Mouse (Mus musculus): ENCODE measurements around the gene Ncapd2. TPM values are rescaled to one million over a fixed set of nuclear protein-coding genes. Genes with fewer than 3 reads are reported as not detected.
"Not testable (repeated sequence)": the region's sequence is repeated elsewhere in the genome, so short reads cannot be mapped to it uniquely, and the experiment has no call there.

Ncapd2 gene
- total and polyA plus RNA-seq, 2 experiments from 2014 or later, result 25.8 to 43.5 TPM

- Histone ChIP-seq H3K27ac (ENCODE audit: low read depth, low read length) (peak within 1 kb of the TSS; percentile 80), H3K9me3 (ENCODE audit: low read length) (no peaks in the 10 kb centered on the region), H3K9ac (peak within 1 kb of the TSS; percentile 87), H3K4me3 (ENCODE audit: low read depth, low read length) (peak within 1 kb of the TSS; percentile 72), H3K4me2 (ENCODE audit: low read depth) (peak within 1 kb of the TSS; percentile 84), H3K27me3 (ENCODE audit: insufficient read depth, low read length) (no peaks in the 10 kb centered on the region), H3K4me1 (ENCODE audit: insufficient read depth) (peaks cover 17% of the 10 kb centered on the region), H3K36me3 (ENCODE audit: insufficient read depth) (peaks cover 37% of the 10 kb centered on the region)
- no peak for TF ChIP-seq CTCF (IDR thresholded peaks at IDR 0.05; ENCODE audit: low read depth)
- DNase-seq, result no peak
- WGBS, result 3% methylated on average over 18 of the region's 18 CpGs
- ATAC-seq, result peak; percentile 21
Measured at GRCm38 (mm10) chr6:125166051-125166751, 25.3 kb downstream of the Ncapd2 start, which contains the start of gene Gapdh. Gapdh (minus strand) TSS chr6:125166467.

DNA sequence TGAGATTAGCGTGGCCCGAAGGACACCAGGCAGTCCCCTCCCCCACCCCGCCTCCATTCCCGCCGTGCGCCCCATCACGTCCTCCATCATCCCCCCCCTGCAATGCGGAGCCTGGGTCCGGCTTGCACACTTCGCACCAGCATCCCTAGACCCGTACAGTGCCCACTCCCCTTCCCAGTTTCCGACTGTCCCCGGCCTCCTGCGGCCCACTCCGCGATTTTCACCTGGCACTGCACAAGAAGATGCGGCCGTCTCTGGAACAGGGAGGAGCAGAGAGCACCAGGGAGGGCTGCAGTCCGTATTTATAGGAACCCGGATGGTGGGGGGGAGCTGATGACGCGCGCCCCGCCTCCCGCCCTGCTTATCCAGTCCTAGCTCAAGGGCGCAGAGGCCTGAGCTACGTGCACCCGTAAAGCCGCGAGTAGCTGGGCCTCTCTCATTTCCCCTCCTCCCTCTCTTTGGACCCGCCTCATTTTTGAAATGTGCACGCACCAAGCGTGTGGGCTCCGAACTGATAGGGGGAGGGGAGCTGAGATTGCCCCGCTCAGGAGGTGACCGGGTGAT lies 26.1 kb downstream of the Ncapd2 start:
- TF ChIP-seq CTCF (IDR thresholded peaks at IDR 0.05; ENCODE audit: low read depth), result no peak
- Histone ChIP-seq H3K4me1 (ENCODE audit: insufficient read depth) (peaks cover 17% of the 10 kb centered on the region), H3K27ac (ENCODE audit: low read depth, low read length) (peak overlapping the region; percentile 80), H3K36me3 (ENCODE audit: insufficient read depth) (peaks cover 37% of the 10 kb centered on the region), H3K4me3 (ENCODE audit: low read depth, low read length) (peak overlapping the region; percentile 72), H3K27me3 (ENCODE audit: insufficient read depth, low read length) (no peaks in the 10 kb centered on the region), H3K9ac (peak overlapping the region; percentile 87), H3K4me2 (ENCODE audit: low read depth) (peak overlapping the region; percentile 84), H3K9me3 (ENCODE audit: low read length) (no peaks in the 10 kb centered on the region)
- ATAC-seq (peak; percentile 94), DNase-seq (peak; percentile 97)
- WGBS, result under 1% methylated on average over 36 of the region's 36 CpGs

DNA sequence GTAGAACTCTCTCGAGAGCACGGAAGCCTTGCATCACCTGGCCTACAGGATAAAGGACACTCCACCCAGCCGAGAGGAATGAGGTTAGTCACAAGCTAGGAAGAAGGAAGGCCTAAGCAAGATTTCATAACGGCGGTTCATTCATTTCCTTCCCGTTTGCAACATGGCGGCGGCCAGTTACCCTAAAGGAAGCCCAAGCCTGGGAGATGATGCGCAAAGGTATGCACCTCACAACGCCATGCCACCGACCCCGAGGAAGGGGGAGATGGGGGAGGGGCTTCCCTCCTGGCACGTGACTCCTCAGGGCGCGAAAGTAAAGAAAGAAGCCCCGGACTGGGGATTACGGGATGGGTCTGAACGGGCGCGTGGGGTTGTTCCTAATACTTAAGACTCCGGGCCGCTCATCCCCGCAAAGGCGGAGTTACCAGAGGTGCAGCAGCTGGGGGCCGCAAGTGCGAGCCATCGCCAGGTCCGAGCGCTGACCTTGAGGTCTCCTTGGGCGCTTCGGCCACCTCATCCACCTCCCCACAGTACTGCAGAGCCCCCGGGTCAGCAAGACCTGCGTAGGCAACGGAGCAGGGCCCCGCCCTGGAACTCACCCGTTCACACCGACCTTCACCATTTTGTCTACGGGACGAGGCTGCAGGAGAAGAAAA lies 26.7 kb downstream of the Ncapd2 start:
- DNase-seq, result peak; percentile 80
- H3K9ac ChIP-seq, result peak overlapping the region; percentile 87
- ATAC-seq, result peak; percentile 46
- H3K4me3 ChIP-seq (ENCODE audit: low read depth, low read length), result peak overlapping the region; percentile 72
- H3K27ac ChIP-seq (ENCODE audit: low read depth, low read length), result peak overlapping the region; percentile 80
- under 1% methylated on average over 37 of the region's 39 CpGs for WGBS
- H3K4me1 ChIP-seq (ENCODE audit: insufficient read depth), result peaks cover 17% of the 10 kb centered on the region
- H3K36me3 ChIP-seq (ENCODE audit: insufficient read depth), result peaks cover 37% of the 10 kb centered on the region
- TF ChIP-seq CTCF (IDR thresholded peaks at IDR 0.05; ENCODE audit: low read depth), result no peak
- H3K27me3 ChIP-seq (ENCODE audit: insufficient read depth, low read length), result no peaks in the 10 kb centered on the region
- no peaks in the 10 kb centered on the region for H3K9me3 ChIP-seq (ENCODE audit: low read length)
- H3K4me2 ChIP-seq (ENCODE audit: low read depth), result peak overlapping the region; percentile 84

DNA sequence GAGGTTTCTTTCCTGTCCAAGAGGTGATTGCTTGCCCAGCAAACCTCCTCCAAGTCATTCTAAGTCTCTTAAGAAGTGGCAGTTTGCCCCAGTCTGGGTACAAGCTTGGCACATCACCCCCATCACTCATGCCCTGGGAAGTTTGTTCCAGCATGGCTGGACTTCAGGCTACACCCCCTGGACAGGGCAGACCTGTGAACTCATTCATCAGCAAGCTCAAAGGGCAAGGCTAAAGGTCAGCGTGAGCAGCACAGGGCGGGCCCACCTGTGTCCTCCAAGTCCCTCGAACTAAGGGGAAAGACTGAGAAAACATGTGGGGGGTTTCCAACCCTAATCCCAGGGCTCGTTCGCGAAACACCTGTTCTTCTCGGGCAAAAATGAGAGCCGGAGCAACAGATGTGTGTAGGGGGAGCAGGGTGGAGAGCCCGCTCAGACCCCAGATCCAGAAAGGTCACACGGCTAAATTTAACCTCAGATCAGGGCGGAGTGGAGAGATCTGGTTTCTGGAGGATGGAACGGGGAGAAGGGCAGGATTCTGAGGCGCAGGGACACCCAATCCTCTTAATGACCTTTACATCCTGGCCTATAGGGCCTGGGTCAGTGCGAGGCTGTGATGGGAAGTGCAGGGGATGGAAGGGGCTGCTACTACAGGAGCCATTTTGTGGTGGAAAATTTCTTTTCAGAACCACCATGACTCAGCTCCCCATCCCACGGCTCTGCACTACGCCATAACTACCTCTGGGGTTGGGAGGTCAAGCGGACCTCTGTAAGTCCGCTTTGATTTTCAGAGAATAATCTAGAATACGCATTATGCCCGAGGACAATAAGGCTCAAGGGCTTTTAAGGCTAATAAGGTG lies 27.5 kb downstream of the Ncapd2 start:
- Histone ChIP-seq H3K4me2 (ENCODE audit: low read depth) (peak overlapping the region; percentile 84), H3K4me3 (ENCODE audit: low read depth, low read length) (peak overlapping the region; percentile 72), H3K9me3 (ENCODE audit: low read length) (no peaks in the 10 kb centered on the region), H3K27ac (ENCODE audit: low read depth, low read length) (peak overlapping the region; percentile 80), H3K36me3 (ENCODE audit: insufficient read depth) (peaks cover 32% of the 10 kb centered on the region), H3K9ac (peak overlapping the region; percentile 87), H3K27me3 (ENCODE audit: insufficient read depth, low read length) (no peaks in the 10 kb centered on the region), H3K4me1 (ENCODE audit: insufficient read depth) (peaks cover 17% of the 10 kb centered on the region)
- DNase-seq (no peak), ATAC-seq (no peak)
- WGBS, result 3% methylated on average over 20 of the region's 20 CpGs
- TF ChIP-seq CTCF (IDR thresholded peaks at IDR 0.05; ENCODE audit: low read depth), result no peak

- Histone ChIP-seq H3K36me3 (ENCODE audit: insufficient read depth) (peaks cover 33% of the 10 kb centered on the region), H3K4me1 (ENCODE audit: insufficient read depth) (peaks cover 17% of the 10 kb centered on the region)
- ATAC-seq; H3K27ac ChIP-seq (ENCODE audit: low read depth, low read length); H3K9me3 ChIP-seq (ENCODE audit: low read length); H3K4me3 ChIP-seq (ENCODE audit: low read depth, low read length); H3K9ac ChIP-seq; DNase-seq; H3K4me2 ChIP-seq (ENCODE audit: low read depth); H3K27me3 ChIP-seq (ENCODE audit: insufficient read depth, low read length): not testable (repeated sequence)
- 76% methylated on average over 11 of the region's 16 CpGs for WGBS
Measured at GRCm38 (mm10) chr6:125162615-125163305, 28.7 kb downstream of the Ncapd2 start.

- not testable (repeated sequence) for H3K4me3 ChIP-seq (ENCODE audit: low read depth, low read length); H3K9me3 ChIP-seq (ENCODE audit: low read length); H3K9ac ChIP-seq; ATAC-seq; H3K27ac ChIP-seq (ENCODE audit: low read depth, low read length); H3K27me3 ChIP-seq (ENCODE audit: insufficient read depth, low read length); H3K4me2 ChIP-seq (ENCODE audit: low read depth)
- peak; percentile 86 for DNase-seq
- H3K36me3 ChIP-seq (ENCODE audit: insufficient read depth), result peaks cover 40% of the 10 kb centered on the region
- H3K4me1 ChIP-seq (ENCODE audit: insufficient read depth), result peaks cover 12% of the 10 kb centered on the region
- peak; percentile 74 for TF ChIP-seq CTCF (IDR thresholded peaks at IDR 0.05; ENCODE audit: low read depth)
- WGBS, result 5% methylated on average over 3 of the region's 5 CpGs
Measured at GRCm38 (mm10) chr6:125161971-125162370, 29.5 kb downstream of the Ncapd2 start.

Data from forebrain, postnatal 0 days (tissue).